Mouse (Mus musculus) limb, embryonic 12.5 days (tissue): ENCODE data around the gene Olfr571. TPM values are rescaled to one million over a fixed set of nuclear protein-coding genes. Genes with fewer than 3 reads are reported as not detected.

Experiments
- ATAC-seq: fragments of 200-750 bp; cut with Nextera tagmentation; 2 replicates; pipeline ENCODE4 v1.8.0; 2017; ENCODE audit warnings: low read depth, moderate TSS enrichment; ENCODE audit not compliant: insufficient number of reproducible peaks, insufficient read depth, low FRiP score, low TSS enrichment
- H3K27ac ChIP-seq: fragments of 300-500 bp; sonication (generic); 2 replicates; pipeline ENCODE4 v1.5.1; 2016; ENCODE audit warnings: mild to moderate bottlenecking, moderate library complexity
- H3K27me3 ChIP-seq: fragments of 300-500 bp; sonication (generic); 2 replicates; pipeline ENCODE4 v1.6.1; 2016; ENCODE audit warnings: mild to moderate bottlenecking, moderate library complexity
- H3K36me3 ChIP-seq: fragments of 300-500 bp; sonication (generic); 2 replicates; pipeline ENCODE4 v1.6.1; 2016; ENCODE audit warnings: mild to moderate bottlenecking, moderate library complexity
- H3K4me1 ChIP-seq: fragments of 300-500 bp; sonication (generic); replicated peaks from 2 replicates; pipeline ENCODE4 v1.6.1; 2016
- H3K4me2 ChIP-seq: fragments of 300-500 bp; sonication (generic); 2 replicates; pipeline ENCODE4 v1.6.1; 2016; ENCODE audit warnings: mild to moderate bottlenecking, moderate library complexity
- H3K4me3 ChIP-seq: fragments of 300-500 bp; sonication (generic); replicated peaks from 2 replicates; pipeline ENCODE4 v1.5.1; 2016; ENCODE audit warnings: mild to moderate bottlenecking
- H3K9ac ChIP-seq: fragments of 300-500 bp; sonication (generic); replicated peaks from 2 replicates; pipeline ENCODE4 v1.6.1; 2016; ENCODE audit warnings: mild to moderate bottlenecking, moderate library complexity
- H3K9me3 ChIP-seq: fragments of 300-500 bp; sonication (generic); 2 replicates; pipeline ENCODE4 v1.6.1; 2016; ENCODE audit warnings: mild to moderate bottlenecking, moderate library complexity
- WGBS: fragments of 180-500 bp; shearing (Covaris S2); methylation state at CpG from one replicate; pipeline ENCODE4 v1.1.7; 2016; 5-methylcytosine and 5-hydroxymethylcytosine counted together
- polyA plus RNA-seq: library from polyadenylated mRNA; unstranded; fragments of >200 nt; fragmentation: Nextera tagmentation; extraction: Ambion mirVana; gene quantifications from 2 replicates; pipeline ENCODE4 v1.2.1, GENCODE M21; 2016

Olfr571 gene
- polyA plus RNA-seq, result not detected in 2 replicates

DNA sequence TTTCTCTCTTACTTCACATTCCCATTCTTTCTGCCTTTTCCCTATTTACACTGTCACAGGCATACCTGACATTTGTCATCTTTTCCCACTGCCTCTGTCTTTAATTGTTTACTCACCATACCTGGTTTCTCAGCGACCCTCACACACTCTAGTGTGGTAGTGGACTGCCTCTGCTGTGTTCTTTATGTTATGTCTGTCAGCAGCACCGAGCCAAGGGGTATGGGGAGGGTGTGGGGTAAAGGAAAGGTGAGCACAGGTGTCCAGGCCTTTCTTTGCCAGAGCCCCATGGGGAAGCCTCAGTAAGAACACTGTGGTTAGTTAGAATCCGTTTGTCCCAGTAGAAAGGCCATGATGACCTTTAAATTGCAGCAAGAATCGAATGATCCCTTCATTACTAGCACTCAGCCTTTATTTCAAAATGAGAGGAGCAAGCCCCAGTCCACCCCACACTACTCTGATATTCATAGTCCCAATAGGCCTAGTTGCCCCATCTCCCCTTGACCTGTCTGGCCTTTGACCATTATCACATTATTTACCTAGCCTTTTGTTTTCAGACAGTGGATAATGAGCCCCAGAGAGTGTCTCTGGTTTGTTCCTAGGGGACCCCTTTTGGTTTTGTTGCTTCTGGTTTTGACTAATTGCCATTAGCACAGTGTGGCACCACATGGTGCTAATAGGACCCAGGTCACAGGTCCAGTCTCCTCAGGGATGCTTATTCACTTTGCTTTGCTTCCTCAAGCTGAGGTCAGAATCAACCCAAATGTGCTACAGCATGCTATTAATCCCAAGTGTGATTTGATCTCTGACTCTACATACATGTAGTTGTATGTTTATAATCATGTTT, at the start of gene Olfr571:
Gene Olfr571, minus strand, starts transcription at position 505 of the 844 bp plus-strand sequence.
- no peaks in the 10 kb centered on the region for H3K4me1 ChIP-seq
- H3K4me2 ChIP-seq, result no peak within 1 kb of the TSS
- whole genome bisulfite sequencing, result 56% methylated on average over 4 of the region's 4 CpGs
- ATAC-seq, result no peak
- H3K27ac ChIP-seq, result no peak within 1 kb of the TSS
- no peaks in the 10 kb centered on the region for H3K36me3 ChIP-seq
- no peak within 1 kb of the TSS for H3K9ac ChIP-seq
- no peak within 1 kb of the TSS for H3K4me3 ChIP-seq
- no peaks in the 10 kb centered on the region for H3K9me3 ChIP-seq
- H3K27me3 ChIP-seq, result no peaks in the 10 kb centered on the region

DNA sequence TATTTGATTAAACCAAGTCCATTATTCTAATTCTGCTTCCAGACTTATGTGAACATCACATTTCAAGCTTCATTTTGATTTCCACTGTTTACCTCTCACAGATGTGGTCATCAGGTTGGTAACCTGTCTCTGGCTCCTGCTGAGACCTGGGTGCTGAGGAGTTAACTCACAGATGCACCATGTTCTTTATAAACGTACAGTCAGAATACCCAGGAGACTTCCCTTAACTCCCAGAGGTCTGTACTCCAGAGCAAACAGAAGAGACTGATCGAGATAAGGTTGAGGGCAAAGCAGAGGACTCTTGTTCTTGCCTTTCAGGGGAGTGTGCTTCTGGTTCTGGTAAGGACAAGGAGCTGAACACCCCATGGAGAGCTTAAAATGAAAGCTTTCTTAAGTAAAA, 45.0 kb upstream of the Olfr571 start, which contains the start of gene Olfr576:
Gene Olfr576, plus strand, starts transcription at position 301 of the 400 bp plus-strand sequence.
- H3K27ac ChIP-seq, result no peak within 1 kb of the TSS
- ATAC-seq, result no peak
- whole genome bisulfite sequencing, result 59% methylated on average over 2 of the region's 2 CpGs

DNA sequence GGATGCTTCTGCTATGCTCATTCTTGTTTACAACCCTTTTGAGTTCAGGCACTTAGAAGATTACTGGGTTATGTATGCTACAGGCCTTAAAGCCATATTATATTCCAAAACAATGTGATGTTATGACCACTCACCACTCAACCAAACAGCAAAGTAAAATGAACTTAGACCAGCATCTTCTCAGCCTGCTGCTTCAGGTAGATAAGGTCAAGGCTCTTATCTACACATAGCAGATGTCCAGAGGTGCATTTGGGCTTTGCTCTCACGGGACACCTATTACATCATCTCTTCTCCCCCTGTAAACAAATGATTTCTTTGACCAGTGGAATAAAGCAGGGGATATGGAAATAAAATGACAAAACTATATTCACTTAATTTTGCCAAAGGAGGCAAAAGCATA, 41.3 kb upstream of the Olfr571 start, which contains the start of gene Olfr575:
Gene Olfr575, minus strand, starts transcription at position 183 of the 400 bp plus-strand sequence.
- no peak within 1 kb of the TSS for H3K9ac ChIP-seq
- H3K36me3 ChIP-seq, result no peaks in the 10 kb centered on the region
- H3K4me1 ChIP-seq, result no peaks in the 10 kb centered on the region
- no peaks in the 10 kb centered on the region for H3K9me3 ChIP-seq
- H3K27me3 ChIP-seq, result no peaks in the 10 kb centered on the region
- 68% methylated on average over 1 of the region's 1 CpGs for WGBS
- H3K4me3 ChIP-seq, result no peak within 1 kb of the TSS
- ATAC-seq, result no peak
- no peak within 1 kb of the TSS for H3K27ac ChIP-seq
- H3K4me2 ChIP-seq, result no peak within 1 kb of the TSS

More for the DNA sequence above, 45.0 kb upstream of the Olfr571 start, which contains the start of gene Olfr576:
- Histone ChIP-seq H3K4me3 (no peak within 1 kb of the TSS), H3K27me3 (no peaks in the 10 kb centered on the region), H3K9me3 (no peaks in the 10 kb centered on the region), H3K4me1 (no peaks in the 10 kb centered on the region), H3K4me2 (no peak within 1 kb of the TSS), H3K9ac (no peak within 1 kb of the TSS), H3K36me3 (no peaks in the 10 kb centered on the region)

DNA sequence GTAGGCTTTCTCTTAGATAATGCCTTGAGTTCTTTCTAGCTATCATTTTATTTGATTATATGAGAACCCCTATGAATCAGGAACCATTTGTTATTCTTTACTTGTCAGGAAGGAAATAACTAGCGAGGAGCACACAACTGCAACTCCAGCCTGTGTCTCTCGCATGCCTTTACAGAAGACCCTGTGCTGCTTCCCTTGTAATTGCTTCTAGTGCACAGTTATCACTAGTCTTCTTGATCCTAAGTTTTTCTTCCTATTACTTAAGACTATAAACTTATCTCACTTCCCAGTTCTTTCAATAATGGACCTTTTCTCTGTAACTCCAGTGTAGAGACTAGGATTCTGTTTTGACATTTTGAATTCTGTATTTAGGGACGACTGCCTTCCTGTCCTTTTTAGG, 40.8 kb upstream of the Olfr571 start:
- WGBS, result 75% methylated on average over 3 of the region's 3 CpGs
- Histone ChIP-seq H3K27me3 (no peaks in the 10 kb centered on the region), H3K9ac (no peak overlapping the region), H3K9me3 (no peaks in the 10 kb centered on the region), H3K4me3 (no peak overlapping the region), H3K4me1 (no peaks in the 10 kb centered on the region), H3K36me3 (no peaks in the 10 kb centered on the region), H3K4me2 (no peak overlapping the region), H3K27ac (no peak overlapping the region)
- no peak for ATAC-seq

DNA sequence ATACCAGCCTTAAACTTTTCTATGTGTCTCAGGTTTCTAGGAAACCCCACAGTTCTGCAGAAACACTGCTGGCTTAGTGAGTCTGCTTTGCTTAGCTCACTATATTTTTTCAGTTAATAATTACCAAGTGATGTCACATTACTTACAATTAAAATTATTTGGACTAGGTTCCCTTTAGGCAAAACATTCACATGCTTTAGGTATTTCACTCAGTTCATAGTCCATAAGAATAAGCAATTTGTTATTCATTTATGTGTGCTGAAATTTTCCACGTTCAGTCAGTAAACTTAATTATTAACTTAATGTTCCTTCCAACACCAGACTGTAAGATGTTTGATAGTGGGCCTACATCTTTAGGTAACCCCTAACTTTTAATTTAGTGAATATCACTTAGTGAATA, 33.4 kb upstream of the Olfr571 start:
- Histone ChIP-seq H3K4me2 (no peak overlapping the region), H3K4me1 (no peaks in the 10 kb centered on the region), H3K36me3 (no peaks in the 10 kb centered on the region), H3K9ac (no peak overlapping the region), H3K27me3 (no peaks in the 10 kb centered on the region), H3K4me3 (no peak overlapping the region), H3K9me3 (no peaks in the 10 kb centered on the region), H3K27ac (no peak overlapping the region)
- ATAC-seq, result no peak
- WGBS, result 66% methylated on average over 1 of the region's 1 CpGs

DNA sequence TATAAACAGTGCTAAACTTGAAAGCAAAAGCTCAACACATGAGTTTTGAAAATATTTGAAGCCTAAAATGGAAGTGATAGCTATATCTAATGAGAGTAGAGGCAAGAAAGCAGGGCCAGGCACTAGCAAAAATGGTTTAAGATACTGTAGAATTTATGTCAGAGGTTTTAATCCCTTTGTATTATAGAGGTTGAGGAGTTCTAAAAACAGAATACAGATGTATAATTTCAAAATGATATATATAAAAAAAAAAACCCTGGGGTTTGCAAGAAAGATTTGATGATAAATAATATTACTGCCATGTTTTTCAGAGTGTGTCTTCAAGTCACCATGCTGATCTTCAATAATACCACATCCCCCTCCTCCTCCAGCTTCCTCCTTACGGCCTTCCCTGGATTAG, 30.8 kb upstream of the Olfr571 start, which contains the start of gene Olfr574:
Gene Olfr574, plus strand, starts transcription at position 301 of the 400 bp plus-strand sequence.
- Histone ChIP-seq H3K9ac (no peak within 1 kb of the TSS), H3K27me3 (no peaks in the 10 kb centered on the region), H3K4me2 (no peak within 1 kb of the TSS), H3K4me1 (no peaks in the 10 kb centered on the region), H3K36me3 (no peaks in the 10 kb centered on the region), H3K27ac (no peak within 1 kb of the TSS), H3K9me3 (no peaks in the 10 kb centered on the region), H3K4me3 (no peak within 1 kb of the TSS)
- no peak for ATAC-seq
- 81% methylated on average over 1 of the region's 1 CpGs for WGBS

DNA sequence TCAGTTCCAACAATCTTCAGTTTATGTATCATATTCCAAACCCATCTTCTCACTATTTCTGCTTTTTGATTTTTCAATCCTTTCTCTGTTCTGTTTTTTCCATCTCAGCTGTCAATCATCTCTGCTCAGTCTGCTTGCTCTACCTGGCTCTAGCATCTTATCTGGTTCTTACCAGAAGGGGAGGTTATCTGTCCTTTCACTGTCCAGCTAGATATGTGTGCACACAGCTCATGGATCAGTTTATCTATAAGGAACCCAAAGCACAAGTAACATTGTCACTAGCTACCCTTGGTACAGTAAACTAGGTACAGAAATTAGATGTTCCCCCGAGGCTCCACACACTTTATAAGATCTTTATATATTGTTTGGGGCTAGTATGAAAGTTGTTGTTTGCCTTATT, 26.1 kb upstream of the Olfr571 start:
- Histone ChIP-seq H3K4me2 (no peak overlapping the region), H3K36me3 (no peaks in the 10 kb centered on the region), H3K4me1 (no peaks in the 10 kb centered on the region), H3K4me3 (no peak overlapping the region), H3K27ac (no peak overlapping the region), H3K27me3 (no peaks in the 10 kb centered on the region), H3K9me3 (no peaks in the 10 kb centered on the region), H3K9ac (no peak overlapping the region)
- WGBS, result 80% methylated on average over 1 of the region's 1 CpGs
- no peak for ATAC-seq

DNA sequence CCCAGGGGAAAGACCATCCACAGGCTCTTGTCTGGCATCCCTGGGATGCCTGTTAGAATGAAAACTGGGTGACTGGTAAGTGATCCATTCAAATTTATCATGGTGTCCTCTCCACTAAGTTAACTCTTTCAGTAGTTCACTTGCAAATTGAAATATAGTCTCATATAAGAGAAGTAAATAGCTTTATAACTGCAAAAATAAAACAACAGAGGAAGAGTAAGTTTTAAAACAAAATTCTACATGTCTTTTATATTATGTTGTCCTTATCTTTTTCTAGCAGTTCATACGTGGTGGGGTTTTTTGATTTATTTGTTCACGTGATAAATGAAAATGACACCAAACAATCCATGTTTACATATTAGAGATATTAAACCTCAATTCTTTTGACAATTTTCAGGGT, 25.1 kb upstream of the Olfr571 start, which contains the start of gene Olfr573-ps1:
Gene Olfr573-ps1, minus strand, starts transcription at position 101 of the 400 bp plus-strand sequence.
- no peak for ATAC-seq

DNA sequence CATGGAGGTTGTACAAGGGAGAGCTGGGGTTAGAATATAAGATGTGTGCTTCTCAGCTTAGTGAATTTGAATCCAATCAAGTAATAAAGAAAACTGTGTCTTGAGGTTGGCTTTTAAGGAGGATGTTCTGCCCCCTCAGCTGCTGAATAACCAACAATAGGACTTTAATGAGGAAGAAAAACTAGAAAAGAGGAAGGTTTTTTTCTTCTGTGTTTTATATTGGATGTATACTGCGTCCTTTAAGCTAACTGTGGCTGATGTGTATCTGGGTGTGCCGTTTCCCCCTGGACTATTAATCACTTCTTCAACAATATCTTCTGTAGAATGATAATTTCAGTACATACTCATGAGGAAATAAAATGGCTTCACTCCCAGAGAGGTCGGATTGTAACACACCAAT, 9.8 kb upstream of the Olfr571 start:
- no peak overlapping the region for H3K4me3 ChIP-seq
- no peaks in the 10 kb centered on the region for H3K4me1 ChIP-seq
- no peak overlapping the region for H3K27ac ChIP-seq
- no peaks in the 10 kb centered on the region for H3K27me3 ChIP-seq
- ATAC-seq, result no peak
- H3K9ac ChIP-seq, result no peak overlapping the region
- WGBS, result 87% methylated on average over 3 of the region's 3 CpGs
- H3K9me3 ChIP-seq, result no peaks in the 10 kb centered on the region
- no peak overlapping the region for H3K4me2 ChIP-seq
- no peaks in the 10 kb centered on the region for H3K36me3 ChIP-seq

More for the DNA sequence above, 25.1 kb upstream of the Olfr571 start, which contains the start of gene Olfr573-ps1:
- H3K4me3 ChIP-seq, result no peak within 1 kb of the TSS
- no peaks in the 10 kb centered on the region for H3K4me1 ChIP-seq
- no peaks in the 10 kb centered on the region for H3K9me3 ChIP-seq
- no peak within 1 kb of the TSS for H3K27ac ChIP-seq
- no peaks in the 10 kb centered on the region for H3K27me3 ChIP-seq
- no peak within 1 kb of the TSS for H3K9ac ChIP-seq
- no peak within 1 kb of the TSS for H3K4me2 ChIP-seq
- H3K36me3 ChIP-seq, result no peaks in the 10 kb centered on the region
- 91% methylated on average over 2 of the region's 2 CpGs for WGBS

DNA sequence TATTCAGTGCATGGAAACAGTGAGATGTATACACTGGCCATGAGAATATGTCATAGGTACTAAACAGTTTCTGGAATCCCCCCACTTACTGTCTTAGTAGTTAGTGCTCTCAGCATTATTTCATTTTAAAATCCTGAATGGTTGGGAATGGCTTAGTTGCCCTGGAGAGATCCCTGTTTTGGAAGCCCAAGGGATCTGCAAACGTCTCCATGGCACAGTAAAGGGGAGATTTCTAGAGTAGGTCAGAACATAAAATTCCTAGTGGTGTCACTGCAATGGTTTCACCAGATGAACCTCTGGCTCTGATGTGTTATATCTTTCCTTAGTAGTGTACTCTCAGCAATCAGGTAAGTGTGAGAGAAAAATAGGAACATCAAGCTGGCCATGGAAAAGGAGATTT, 6.8 kb upstream of the Olfr571 start, which contains the start of gene Olfr572:
Gene Olfr572, plus strand, starts transcription at position 301 of the 400 bp plus-strand sequence.
- H3K27ac ChIP-seq, result no peak within 1 kb of the TSS
- no peaks in the 10 kb centered on the region for H3K27me3 ChIP-seq
- WGBS, result 71% methylated on average over 1 of the region's 1 CpGs
- H3K9ac ChIP-seq, result no peak within 1 kb of the TSS
- ATAC-seq, result no peak
- H3K9me3 ChIP-seq, result no peaks in the 10 kb centered on the region
- H3K36me3 ChIP-seq, result no peaks in the 10 kb centered on the region
- no peak within 1 kb of the TSS for H3K4me3 ChIP-seq
- no peaks in the 10 kb centered on the region for H3K4me1 ChIP-seq
- H3K4me2 ChIP-seq, result no peak within 1 kb of the TSS

DNA sequence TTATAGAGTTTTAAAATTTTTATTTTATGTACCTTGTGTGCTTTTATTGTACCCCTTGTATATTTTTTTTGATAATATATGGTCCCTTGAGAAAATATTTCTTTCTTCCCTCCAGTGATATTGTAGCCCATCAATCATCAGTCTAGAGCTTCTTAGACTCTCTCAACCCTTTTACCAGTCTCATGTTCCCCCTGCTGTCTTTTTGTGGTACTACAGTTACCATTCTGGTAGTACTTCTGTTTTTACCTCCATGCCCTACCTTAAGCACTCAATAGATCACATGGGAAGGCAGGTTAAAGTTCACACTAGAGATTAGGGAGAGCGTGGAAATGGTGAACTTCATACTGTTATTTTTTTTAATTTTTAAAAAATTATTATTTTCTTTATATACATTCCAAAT, 2.3 kb upstream of the Olfr571 start:
- Histone ChIP-seq H3K4me3 (no peak overlapping the region), H3K27me3 (no peaks in the 10 kb centered on the region), H3K4me2 (no peak overlapping the region), H3K27ac (no peak overlapping the region), H3K4me1 (no peaks in the 10 kb centered on the region), H3K9me3 (no peaks in the 10 kb centered on the region), H3K9ac (no peak overlapping the region), H3K36me3 (no peaks in the 10 kb centered on the region)
- no peak for ATAC-seq
- 21% methylated on average over 1 of the region's 1 CpGs for WGBS
